Mouse (Mus musculus) T-helper 1 cell (primary cell): Measurements from ENCODE around the gene Plcg1.

ENCODE experiments used
- in situ Hi-C: fragments of 300-600 bp; cut with MboI, MseI; formaldehyde crosslinking; loops from one replicate; pipeline ENCODE4 v1.15.1; 2025; ENCODE audit warnings: high pct_unique_total_duplicates

Gene Plcg1

GRCm38 (mm10) chr2:160731117-160731838, at the start of gene Plcg1:
Gene Plcg1, plus strand, starts transcription at chr2:160731300.
- in situ Hi-C loops, result no loop called here

- in situ Hi-C loops, result loop anchor here (10.0 kb wide), 1 partner anchor 285 kb away; no protein-coding TSS in a partner anchor
Measured at GRCm38 (mm10) chr2:160700271-160700670, 30.8 kb upstream of the Plcg1 start.

GRCm38 (mm10) chr2:160701603-160702002, 29.5 kb upstream of the Plcg1 start:
- in situ Hi-C loops, result loop anchor here (10.0 kb wide), 1 partner anchor 283 kb away; no protein-coding TSS in a partner anchor

- in situ Hi-C loops, result loop anchor here (10.0 kb wide), 1 partner anchor 282 kb away; no protein-coding TSS in a partner anchor
Measured at GRCm38 (mm10) chr2:160702824-160703223, 28.3 kb upstream of the Plcg1 start.

DNA sequence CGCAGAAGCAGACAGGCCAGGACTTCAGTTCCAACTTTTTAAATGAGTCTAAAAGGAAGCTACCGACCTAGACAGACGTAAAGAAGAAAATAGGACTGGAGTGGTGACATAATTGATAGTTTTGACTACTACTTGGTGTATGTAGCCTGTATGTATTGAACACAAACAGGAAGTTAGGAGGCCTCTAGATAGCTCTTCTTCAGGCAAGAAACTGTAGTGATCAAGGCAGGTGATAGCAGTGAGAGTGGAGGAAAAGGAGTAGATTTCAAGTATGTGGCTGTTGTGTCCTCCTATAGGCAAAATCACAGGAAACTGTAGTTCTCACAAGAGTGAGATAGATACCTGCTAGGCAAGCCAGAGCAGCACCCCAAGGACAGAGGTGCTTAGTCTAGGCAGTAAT, 23.4 kb upstream of the Plcg1 start:
- in situ Hi-C loops, result loop anchor here (10.0 kb wide), 1 partner anchor 277 kb away; no protein-coding TSS in a partner anchor

DNA sequence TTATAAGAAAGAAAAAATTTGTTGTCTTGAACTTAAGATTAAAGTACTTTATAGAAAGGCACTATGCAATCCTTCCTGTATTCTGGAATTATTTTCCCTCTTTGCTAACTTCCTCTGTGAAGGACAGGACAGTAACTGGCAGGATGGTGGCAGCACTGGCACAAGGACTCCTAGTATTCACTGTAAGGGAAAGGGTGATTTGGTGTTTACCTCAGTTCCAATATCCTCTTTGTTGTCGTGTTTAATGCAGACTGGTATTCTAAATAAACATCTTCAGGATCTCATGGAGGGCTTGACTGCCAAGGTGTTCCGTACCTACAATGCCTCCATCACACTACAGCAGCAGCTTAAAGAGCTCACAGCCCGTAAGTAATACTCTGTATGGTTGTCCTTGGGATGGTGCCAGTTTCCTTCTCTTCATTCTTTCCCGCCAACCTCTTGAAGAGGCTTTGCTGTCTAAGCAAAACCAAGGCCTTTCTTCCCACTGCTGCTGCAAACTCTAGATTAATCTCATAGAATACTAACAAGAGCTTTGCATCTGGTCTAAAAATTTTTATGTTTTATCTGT, 15.6 kb upstream of the Plcg1 start:
- in situ Hi-C loops, result no loop called here

- in situ Hi-C loops, result no loop called here
Measured at GRCm38 (mm10) chr2:160717269-160717668, 13.8 kb upstream of the Plcg1 start.

DNA sequence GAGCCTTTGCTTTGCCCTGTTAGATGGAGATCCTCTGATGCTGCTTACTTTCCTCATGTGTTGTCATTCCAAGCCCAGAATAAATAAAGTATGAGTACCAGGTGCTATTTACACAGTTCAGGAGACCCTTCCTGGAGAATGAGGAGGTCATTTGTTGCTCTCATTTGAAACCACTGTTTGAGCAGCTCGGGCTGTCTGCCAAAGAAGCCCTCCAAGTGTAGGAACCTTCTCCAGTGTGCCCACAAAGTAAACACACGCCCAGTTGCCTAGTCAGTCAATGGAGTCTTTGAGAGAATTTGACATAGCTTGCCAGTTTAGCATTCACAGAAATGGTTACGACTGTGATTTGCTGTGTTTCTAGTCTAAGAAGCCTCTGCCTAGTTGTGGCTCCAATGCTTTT, 12.3 kb upstream of the Plcg1 start:
- in situ Hi-C loops, result no loop called here

DNA sequence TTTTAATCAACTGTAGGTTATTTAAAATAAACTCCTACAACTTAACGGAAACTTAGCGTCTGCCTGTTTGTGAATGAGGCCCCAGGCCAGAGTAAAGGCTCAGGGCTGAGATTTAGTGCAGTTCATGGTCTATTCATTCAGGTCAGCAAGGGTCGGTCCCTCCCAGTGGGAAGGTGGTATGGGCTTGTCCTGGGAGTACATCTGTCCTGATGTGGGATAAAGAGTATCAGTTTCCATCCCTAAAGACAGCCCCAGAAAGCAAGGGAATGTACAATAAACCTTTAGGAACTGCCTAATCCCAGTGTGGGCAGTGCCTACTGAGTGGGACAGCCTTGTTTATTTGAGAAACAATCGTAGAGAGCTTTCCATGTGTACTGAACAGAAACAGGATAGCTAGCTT, 8.4 kb upstream of the Plcg1 start:
- in situ Hi-C loops, result no loop called here

DNA sequence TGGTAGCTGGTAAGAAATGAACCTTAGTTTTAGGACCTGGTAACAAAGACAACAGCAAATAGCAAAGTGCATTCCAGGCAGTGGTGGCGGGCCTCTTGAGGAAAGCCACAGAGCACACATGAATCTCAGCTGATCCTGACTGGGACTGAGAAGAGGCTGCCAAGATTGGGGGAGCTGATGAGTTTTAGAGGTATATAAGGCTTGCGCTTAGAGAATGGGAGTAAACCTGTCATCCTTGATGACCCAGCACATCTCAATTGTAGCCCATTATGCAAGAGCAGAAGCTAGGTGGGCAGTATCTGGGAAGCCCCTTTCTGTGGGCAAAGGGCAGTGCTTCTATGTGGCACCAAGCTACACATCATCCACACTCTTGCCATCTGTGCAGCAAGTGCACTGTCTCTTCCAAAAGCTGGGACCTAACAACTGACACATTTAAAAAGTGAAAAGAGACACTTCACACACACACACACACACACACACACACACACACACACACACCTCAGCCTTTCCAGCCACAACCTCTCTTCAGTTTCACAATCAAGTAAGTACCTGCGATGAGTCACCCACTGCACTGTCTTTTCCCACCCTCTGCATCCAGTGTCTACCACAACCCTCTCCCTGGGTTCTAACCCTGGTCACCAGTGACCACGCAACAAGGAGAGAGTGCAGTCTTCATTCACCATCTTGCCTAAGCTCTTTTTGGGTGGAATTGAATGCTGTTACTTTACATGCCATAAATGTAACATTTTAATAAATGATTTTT, 7.3 kb upstream of the Plcg1 start:
- in situ Hi-C loops, result no loop called here

- in situ Hi-C loops, result no loop called here
Measured at GRCm38 (mm10) chr2:160724536-160724935, 6.6 kb upstream of the Plcg1 start.

GRCm38 (mm10) chr2:160725877-160726864, 4.9 kb upstream of the Plcg1 start:
- in situ Hi-C loops, result no loop called here

DNA sequence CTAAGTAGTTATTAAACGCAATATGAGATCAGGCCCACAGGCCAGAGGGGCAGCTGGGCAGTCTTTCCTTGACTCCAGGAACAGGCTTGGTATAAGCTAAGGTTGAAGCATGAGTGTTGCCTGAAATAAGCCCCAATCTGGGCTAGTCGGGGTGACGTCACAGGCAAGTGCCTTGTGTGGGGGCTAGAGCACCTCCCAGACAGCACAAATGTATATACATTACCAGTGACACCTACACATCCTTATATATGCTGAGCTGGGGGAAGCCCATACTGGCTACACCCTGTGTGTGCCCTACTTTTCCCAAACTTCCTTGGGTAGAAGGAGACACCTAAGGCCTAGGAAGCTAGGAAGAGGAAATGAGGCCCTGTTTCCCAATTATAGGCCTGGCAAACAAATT, 2.1 kb upstream of the Plcg1 start:
- in situ Hi-C loops, result no loop called here

- in situ Hi-C loops, result no loop called here
Measured at GRCm38 (mm10) chr2:160729436-160729835, 1.7 kb upstream of the Plcg1 start.

GRCm38 (mm10) chr2:160729851-160730796, 976 bp upstream of the Plcg1 start:
- in situ Hi-C loops, result no loop called here

DNA sequence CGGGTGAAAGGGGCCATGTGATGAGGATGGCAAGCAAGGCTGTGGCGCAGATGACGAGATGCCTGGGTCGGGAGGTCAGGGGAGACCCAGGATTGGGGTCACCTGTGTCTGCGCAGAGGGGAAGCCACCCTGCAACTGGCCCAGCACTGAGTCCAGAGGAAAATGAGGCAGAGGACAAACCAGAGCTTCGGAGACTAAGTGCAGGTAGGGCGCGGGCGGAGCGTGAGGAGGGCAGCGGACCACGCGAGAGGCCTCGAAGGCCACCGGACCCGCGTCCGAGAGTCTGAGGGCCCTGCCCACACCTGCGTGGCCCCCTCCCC, 343 bp upstream of the Plcg1 start:
- in situ Hi-C loops, result no loop called here

- in situ Hi-C loops, result no loop called here
Measured at GRCm38 (mm10) chr2:160731839-160732261, 750 bp downstream of the Plcg1 start.

DNA sequence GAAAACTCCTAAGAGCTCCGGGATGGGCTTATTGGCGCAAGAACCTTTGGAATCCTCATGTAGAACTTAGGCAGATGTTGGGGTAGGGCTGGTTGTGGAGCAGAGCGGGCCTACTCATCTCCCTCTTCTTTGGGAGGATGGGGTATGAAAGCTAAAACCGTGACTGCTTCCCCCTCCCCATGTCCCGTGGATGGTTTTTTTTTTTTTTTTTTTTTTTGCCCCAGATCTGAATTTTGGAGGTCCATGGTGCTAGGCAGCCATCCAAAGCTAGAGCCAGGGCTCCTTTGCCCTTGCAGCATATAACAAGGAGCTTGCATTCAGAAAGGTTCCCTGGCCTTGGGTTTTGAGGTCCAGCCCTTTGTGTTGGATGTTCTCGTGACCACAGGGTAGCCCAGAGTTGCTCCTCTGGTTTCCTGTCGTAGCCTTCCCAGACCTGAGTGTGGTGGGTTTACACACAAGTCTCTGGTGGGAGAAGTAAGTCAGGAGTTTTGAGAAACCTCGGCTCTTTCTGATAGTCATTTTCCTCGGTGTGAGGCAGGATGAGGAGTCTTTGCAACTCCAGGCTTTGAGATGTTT, 1.4 kb downstream of the Plcg1 start:
- in situ Hi-C loops, result no loop called here

GRCm38 (mm10) chr2:160733131-160733531, 2.0 kb downstream of the Plcg1 start:
- in situ Hi-C loops, result no loop called here

DNA sequence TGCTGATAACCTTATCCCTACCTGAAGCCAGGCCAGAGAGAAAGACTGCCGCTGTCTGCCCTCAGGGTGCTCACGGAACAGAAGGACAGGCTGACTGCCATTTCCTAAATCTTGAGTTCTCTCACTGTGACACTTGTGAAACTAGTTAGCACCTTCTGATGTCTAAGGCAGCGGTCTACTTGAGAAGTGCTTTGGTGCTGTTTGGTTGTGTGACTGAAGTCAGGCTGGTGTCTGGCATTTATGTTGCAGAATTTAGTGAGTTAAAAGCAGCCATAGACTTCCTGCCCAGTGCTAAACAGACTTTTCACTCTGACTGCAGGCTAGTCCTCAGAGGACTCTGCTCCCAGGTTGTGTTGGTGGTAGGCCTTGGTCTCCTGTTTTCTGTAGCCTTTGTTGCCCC, 3.2 kb downstream of the Plcg1 start:
- in situ Hi-C loops, result no loop called here
